Mouse (Mus musculus): ENCODE measurements around the gene Rtl10. TPM values are rescaled to one million over a fixed set of nuclear protein-coding genes. Genes with fewer than 3 reads are reported as not detected.
"Not testable (repeated sequence)": the region's sequence is repeated elsewhere in the genome, so short reads cannot be mapped to it uniquely, and the experiment has no call there.

Gene Rtl10
- total RNA-seq, 2 experiments from 2014 or later: 9.2 to 9.7 TPM

GRCm38 (mm10) chr16:18482431-18482830 is 16.3 kb upstream of the Rtl10 start:
- DNase-seq (ENCODE audit: low spot score in 2 of 2): no peak

- DNase-seq (ENCODE audit: low spot score in 2 of 2): no peak
Measured at GRCm38 (mm10) chr16:18483839-18484238, 14.9 kb upstream of the Rtl10 start.

GRCm38 (mm10) chr16:18484386-18484785 is 14.3 kb upstream of the Rtl10 start:
- DNase-seq (ENCODE audit: low spot score in 2 of 2): no peak

DNA sequence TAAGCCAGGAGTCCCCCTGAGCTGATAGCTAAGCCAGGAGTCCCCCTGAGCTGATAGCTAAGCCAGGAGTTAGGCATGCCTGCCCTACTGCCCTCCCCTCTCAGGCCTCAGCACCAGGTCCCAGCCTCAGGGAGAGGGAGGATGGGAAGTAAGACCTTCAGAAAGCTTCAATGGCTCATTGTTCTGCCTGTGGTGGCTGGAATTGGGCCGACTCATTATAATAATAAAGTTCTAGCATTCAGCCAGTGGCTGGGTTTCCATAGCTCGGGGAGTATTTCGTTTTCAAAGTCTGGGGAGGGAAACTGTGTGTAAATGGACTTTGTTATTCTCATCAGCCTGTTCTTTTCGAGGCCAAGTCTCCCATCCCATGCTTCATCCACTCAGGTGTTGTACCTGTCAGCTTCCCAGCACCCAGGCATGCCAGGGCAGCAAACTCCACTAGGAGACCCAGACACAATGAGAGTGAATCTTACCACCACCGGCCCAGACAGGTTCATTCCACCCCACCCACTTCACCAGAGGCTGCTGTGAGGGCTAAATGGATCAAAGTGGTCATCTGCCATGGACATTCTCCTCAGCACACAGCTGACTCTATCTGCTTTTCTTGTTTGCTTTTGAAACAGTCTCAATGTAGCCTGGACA is 13.8 kb upstream of the Rtl10 start:
- no peak for DNase-seq (ENCODE audit: low spot score in 2 of 2)

- no peak for DNase-seq (ENCODE audit: low spot score in 2 of 2)
Measured at GRCm38 (mm10) chr16:18486126-18486525, 12.6 kb upstream of the Rtl10 start.

- DNase-seq (ENCODE audit: low spot score in 2 of 2): no peak
Measured at GRCm38 (mm10) chr16:18490281-18490680, 8.4 kb upstream of the Rtl10 start.

- DNase-seq (ENCODE audit: low spot score in 2 of 2): no peak
Measured at GRCm38 (mm10) chr16:18490894-18491293, 7.8 kb upstream of the Rtl10 start.

DNA sequence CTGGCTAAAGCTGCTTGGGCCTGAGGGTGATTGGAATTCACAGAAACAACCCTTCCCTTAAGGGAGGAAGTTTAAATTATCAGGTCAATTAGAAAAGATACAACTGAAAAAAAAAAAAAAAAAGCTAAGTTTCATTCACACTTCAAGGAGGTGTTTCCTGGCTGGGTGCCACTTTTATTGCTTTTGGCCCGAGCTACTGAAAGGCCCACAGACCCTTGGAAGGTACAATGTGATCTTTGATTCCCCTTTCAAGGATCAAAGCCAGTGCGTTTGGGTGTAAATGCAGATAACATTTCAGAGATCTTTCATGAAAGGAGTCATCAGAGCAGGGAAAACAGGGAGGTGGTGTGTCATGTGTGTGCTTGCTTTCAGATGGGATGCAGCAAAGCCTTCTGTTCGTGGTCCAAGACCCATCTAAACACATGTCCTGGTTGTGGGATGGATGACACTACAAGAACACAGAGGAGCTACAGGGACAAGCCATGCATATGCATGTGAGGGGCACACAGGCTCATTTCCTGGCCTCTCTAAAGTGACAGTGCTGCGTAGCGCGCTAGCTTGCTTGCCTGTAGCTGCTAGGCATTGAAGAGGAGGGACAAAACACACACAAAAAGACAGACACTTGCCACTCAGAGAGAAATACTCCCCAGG is 711 bp upstream of the Rtl10 start:
- DNase-seq (ENCODE audit: low spot score in 2 of 2): no peak

DNA sequence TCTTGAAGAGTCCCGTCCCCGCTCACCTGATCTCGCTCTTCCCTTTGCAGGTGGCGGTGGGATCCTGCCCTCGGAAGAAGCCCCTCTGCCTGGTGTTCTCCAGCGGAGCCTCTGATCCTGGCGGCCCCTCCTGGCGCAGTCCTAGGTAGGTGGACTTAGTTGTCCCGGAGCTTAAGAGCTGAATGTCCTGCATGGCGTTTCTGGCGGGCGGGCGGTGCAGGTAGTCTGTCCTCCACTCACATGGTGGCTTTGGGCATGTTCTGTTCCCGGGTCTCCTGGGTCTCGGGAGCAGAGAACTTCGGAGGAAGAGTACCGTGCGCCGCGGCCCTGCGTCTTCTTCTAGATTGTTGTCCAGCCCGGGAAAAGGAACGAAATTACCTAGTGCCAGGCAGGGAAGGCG is 295 bp downstream of the Rtl10 start:
- peak in 1 of 2 experiments; percentile 21 for DNase-seq (ENCODE audit: low spot score in 2 of 2)

GRCm38 (mm10) chr16:18501531-18501930 is 2.8 kb downstream of the Rtl10 start:
- no peak for DNase-seq (ENCODE audit: low spot score in 2 of 2)

- DNase-seq (ENCODE audit: low spot score in 2 of 2): no peak
Measured at GRCm38 (mm10) chr16:18503566-18504342, 5.1 kb downstream of the Rtl10 start.

DNA sequence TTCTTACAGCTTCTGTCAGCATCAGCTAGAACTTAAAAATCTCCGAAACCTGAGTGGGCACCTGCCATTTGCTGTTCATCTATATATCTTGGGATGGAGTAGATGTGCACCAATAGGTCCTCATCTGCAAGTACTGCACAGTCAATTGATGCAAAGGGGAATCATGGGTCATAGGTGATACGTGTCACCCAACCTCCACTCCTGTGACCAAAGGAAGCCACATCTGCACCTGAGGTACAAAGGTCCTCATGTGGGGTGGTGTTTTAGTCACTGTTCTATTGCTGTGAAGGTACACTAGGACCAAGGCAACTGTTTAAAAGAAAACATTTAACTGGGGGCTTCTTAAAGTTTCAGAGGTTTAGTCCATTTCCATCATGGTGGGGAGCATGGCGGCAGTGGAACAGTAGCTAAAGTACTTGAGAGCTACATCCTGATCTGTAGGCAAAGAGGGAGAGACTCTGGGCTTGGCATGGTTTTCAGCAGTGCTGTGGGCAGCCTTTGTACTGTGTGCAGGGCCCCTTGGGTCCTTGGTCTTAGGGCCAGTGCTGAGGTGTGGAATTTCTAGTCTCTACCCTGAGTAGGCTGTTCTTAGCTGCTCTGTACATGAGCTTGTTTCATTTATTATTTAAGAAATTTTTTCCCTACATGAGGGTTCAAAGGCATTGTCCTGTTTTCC is 8.0 kb downstream of the Rtl10 start:
- DNase-seq (ENCODE audit: low spot score in 2 of 2): no peak

DNA sequence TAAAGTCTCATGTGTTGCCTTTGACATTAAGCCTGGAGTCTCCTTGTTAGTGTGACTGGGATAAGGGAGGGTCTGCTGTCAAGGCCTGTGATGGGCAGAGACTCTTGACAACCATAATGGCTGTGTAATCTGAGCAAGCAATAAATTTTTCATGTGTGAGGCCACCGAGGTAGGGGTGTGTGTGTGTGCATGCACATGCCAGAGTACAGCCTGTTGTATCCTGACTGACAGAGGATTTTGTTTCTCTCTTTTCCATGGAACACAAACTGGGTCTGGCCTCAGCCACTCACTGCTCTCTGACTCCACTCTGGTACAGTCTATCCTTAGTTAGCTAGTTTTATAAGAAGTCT is 8.5 kb downstream of the Rtl10 start:
- DNase-seq (ENCODE audit: low spot score in 2 of 2): no peak

- no peak for DNase-seq (ENCODE audit: low spot score in 2 of 2)
Measured at GRCm38 (mm10) chr16:18511741-18512140, 13.0 kb downstream of the Rtl10 start.

DNA sequence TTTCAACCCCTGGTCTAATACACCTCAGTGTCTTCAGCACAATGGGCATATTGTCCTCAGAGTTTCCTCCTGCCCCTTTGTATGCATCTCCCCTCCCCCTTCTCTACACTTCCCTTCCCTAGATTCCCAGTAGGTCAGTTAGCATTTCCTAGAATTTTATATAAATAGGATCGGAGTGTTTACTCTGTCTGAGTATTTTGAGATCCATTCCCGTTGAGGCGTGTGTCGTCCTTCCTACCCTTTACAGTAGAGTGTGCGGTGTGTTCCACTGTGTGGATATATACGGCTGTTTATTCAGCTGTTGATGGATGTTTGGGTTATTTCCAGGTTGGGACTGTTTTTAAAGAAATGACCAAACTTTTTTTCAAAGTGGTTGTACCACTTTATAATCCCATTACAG is 14.8 kb downstream of the Rtl10 start:
- no peak for DNase-seq (ENCODE audit: low spot score in 2 of 2)

GRCm38 (mm10) chr16:18518091-18518490 is 19.4 kb downstream of the Rtl10 start:
- peak; percentile 39 to 62 for DNase-seq (ENCODE audit: low spot score in 2 of 2)

- DNase-seq (ENCODE audit: low spot score in 2 of 2): no peak
Measured at GRCm38 (mm10) chr16:18523563-18524245, 25.0 kb downstream of the Rtl10 start.

GRCm38 (mm10) chr16:18528656-18529055 is 30.0 kb downstream of the Rtl10 start:
- DNase-seq (ENCODE audit: low spot score in 2 of 2): no peak

DNA sequence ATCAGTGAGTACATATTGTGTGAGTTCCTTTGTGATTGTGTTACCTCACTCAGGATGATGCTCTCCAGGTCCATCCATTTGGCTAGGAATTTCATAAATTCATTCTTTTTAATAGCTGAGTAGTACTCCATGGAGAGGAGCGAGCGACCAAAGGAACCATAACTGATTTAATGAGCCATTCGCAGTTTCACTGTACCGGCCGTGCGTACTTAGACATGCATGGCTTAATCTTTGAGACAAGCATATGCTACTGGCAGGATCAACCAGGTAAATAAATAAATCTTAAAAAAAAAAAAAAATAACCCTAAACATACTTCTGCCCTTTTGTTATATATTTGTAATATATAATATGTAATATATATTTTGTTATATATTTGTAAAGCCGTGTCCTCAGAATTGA is 34.4 kb downstream of the Rtl10 start:
- DNase-seq (ENCODE audit: low spot score in 2 of 2): not testable (repeated sequence)

DNA sequence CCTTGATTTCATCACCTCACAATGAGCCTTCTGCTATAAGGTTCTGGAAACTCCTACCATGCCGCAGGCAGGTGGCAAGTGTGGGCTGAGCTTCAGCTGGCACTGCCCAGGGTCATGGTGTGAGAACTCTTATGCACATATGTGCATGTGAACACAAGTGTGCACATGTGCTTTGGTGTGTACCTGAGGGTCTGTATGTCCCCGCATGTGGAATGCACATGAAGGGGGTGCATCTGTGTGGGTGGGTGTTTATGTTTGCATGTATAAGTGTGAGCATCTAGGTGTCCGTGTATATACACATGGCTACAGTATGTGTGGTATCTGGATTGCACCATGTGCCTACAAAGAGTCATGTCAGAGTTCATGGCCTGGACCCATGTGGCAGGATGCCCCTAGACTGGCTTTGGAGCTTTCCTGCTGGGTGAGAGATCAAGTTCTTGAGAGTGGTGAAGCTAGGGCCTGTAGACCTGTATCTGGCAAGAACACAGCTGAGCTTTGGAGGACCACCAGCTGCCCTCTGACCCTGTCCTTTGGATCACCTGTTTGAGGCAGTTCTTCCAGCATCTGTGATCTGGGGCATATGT is 38.8 kb downstream of the Rtl10 start:
- DNase-seq (ENCODE audit: low spot score in 2 of 2): no peak

GRCm38 (mm10) chr16:18539281-18539680 is 40.6 kb downstream of the Rtl10 start:
- no peak for DNase-seq (ENCODE audit: low spot score in 2 of 2)
